Mouse (Mus musculus) lung, postnatal 10 days (tissue): ENCODE results near the gene Mas1.
A peak's percentile ranks its signal among the peaks of the same experiment; 100 is the strongest.

Experiments used
- DNase-seq: peaks from one replicate; pipeline ENCODE4 v3.0.0; 2021

Mas1 gene

DNA sequence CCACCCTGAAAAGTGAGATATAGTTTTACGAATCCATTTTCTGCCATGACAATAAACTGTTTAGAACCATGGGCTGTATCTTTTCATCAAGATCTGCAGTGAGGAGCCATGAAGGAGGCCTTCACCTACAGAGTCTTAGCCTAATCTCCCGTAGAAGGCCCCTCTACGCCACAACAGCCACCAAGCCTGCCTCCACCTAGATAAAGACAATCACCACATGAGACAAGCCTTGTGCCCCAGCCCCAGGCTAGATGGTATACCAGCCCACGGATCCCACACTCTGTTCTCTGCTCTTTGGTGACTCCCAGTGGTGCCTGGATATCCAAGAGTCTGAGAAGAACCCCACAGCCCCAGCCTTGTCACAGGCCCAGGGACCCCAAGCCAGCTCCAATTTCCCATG, 52.1 kb downstream of the Mas1 start:
- no peak for DNase-seq

DNA sequence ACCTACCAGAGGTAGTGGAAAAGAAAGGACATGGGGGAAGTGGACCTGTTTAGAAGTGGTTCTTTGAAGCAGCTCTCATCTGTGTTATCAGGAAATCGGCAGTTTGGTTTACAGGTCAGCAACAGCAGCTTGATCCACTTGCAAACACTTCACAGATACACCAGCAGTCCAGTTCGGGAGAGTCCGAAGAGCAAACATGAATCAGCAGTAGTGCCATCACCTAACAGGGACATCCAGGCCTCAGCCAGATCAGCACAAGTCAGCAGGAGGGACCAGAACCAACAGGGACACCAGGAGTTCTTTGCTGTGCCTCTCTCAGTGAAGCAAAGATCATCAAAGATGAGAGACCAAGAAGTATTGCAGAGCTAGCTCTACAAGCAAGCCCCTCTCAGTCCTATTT, 53.4 kb downstream of the Mas1 start:
- no peak for DNase-seq

- DNase-seq = no peak
Measured at GRCm38 (mm10) chr17:12810973-12811303, 57.0 kb downstream of the Mas1 start.

- peak; percentile 85 for DNase-seq
Measured at GRCm38 (mm10) chr17:12810103-12810972, 57.6 kb downstream of the Mas1 start.

GRCm38 (mm10) chr17:12808851-12809250, 59.1 kb downstream of the Mas1 start:
- no peak for DNase-seq

DNA sequence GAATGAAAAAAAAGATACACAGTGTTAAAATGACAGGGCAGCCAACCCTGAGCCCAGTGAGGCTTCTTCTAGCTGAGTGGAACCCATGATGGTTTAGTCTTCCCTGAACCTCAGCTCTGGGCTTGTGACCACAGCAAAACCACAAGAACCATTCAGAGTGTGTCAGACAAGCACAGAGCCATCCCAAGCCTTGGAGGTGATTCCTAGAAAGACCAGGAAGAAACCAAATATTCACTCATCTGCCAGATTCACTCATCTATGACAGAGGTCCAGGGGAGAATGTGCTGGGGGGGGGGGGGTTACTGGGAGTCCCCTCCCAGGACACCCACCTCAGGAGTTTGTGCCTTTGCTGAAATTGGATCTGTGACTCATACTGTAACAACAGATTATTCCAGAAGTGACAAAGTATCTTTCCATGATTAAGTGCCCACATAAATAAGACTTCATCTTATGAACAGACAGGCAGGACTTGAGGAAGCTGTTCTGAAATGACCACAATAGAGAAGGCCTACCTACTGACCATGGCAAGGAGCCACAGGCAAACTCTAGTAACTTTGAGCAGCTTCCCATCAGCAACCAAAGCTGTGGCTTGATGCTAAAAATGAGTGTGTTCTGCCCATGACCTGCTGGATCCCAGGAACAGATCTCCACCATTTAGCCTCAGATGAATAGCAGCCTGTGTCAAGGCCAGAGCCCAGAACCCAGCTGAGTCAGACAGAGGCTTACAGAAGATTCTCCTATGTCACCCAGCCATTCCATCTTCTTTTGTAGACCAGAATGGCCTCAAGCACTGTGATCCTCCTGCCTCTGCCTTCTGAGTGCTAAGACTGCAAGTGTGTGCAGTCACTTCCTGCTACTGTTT, 63.1 kb downstream of the Mas1 start:
- DNase-seq = no peak

DNA sequence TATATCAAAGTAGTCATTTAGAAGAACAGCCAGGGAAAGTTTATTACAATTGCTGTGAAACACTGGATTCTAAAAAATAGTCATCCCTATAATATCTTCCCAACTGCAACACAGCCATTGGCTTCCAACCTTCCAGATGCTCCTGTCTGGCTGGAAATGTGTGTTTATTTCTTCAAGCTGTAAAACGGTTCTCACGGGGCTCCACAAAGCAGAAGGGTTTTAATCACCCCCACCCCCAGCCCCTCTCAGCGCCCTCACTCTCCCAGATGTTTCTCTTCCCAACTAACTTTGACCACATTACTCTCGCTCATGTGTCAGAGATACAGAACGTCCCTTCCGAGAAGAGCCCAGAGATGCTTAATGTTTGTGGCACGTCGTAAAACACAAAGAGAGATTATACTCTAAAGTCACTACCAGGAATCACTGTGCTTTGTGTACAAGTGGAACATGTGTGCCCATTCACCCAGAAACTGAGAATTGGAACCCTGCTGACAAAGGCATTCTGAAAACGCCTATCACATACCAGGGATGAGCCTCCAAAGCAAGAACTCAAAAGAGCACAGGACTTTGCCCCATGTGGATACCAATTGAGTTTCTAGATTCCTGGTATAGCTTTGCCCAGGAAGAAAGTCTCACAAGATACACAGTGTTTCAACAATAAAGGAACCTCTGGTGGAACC, 65.9 kb downstream of the Mas1 start:
- DNase-seq = peak; percentile 52

DNA sequence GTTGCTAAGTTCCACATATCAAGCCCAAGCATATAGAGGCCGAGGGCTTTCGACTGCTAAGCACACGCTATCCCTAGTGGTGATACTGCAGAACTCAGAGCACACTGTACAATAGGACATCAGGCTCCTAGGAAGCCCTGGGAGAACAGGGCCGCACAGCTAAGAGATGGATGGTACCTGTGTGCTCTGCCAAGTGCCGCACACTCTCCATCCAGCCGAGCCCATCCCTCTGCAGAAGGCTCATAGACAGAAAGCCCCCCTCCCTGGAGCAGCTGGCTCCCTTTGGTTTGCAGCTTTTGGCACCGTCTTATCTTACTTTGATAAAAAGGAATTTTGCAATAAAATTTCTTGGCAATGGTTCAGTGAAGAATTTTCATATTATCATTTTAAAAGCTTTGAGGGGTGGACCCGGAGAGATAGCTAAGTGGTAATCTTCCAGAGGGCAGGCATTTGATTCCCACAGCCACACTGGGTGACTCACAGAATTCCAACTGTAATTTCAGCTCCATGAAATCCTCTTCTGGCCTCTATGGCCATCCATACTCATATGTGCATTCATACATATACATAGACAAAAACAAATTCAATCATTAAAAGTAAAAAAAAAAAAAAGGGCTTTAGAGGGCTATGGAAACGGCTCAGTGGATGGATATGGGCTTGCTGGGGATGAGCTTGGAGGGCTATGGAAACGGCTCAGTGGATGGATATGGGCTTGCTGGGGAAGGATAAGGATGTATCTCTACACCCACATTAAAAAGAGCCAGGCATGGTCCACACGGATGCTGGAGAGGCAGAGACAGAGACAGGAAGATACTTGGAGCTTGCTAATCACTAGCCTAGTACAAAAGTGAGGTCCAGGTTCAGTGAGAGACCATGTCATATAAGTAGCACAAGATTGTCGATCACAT, 68.3 kb downstream of the Mas1 start:
- DNase-seq = peak; percentile 38

DNA sequence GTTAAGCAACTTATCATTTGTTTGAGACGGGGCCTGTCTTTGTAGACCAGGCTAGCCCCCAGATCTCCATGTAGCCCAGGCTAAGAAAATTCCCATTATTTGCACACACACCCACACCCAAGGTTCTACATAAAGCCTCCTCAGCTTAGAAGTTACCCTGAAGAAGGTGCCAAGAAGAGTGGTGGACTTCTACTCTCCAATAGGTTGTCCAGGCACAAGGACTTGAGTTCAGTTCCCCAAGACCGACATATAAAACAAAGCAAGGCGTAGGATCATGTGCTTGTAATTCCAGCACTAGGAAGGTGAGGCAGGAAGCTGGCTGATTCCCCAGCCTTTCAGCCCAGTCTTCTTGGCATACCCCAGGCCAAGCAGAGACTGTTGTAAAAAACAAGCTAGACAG, 69.4 kb downstream of the Mas1 start:
- DNase-seq = no peak

- no peak for DNase-seq
Measured at GRCm38 (mm10) chr17:12797427-12798029, 70.4 kb downstream of the Mas1 start.

DNA sequence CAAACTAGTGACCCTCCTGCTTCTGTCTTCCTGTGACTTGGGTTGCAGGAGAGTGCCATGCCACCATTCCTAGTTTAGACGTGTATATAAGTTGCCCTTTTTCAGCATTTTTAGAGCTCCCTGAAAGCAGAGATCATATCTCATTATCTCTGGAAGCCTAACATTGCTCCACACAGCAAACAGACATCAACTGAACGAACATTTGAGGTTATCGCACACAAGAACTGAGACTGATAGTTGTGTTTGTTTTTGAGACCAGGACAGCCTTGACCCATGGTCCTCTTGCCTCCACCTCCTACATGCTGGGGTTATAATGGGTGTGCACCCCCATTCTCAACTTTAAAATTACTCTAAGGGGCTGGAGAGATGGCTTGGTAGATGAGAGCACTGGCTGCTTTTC, 71.3 kb downstream of the Mas1 start:
- DNase-seq = no peak

GRCm38 (mm10) chr17:12793660-12794406, 74.1 kb downstream of the Mas1 start:
- peak; percentile 83 for DNase-seq

GRCm38 (mm10) chr17:12792422-12793206, 75.3 kb downstream of the Mas1 start:
- DNase-seq = peak; percentile 89

DNA sequence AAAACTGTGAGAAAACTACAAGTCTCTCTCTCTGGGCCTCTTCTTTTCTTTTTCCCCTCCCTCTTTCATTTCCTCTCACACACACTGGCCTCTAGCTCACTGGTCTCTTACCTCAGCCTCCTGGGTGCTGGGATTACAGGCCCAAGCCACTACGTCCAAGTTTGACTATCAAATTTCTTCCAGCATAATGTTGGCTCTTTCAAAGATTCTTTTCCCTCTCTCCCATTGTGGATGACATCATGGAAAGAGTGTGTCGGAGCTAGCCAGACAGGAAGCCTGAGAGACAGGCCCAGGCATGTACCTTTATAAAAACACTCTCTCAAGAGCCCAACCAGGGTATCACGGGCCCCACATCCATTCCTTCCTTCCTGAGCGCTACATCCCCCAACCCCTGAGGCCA, 76.5 kb downstream of the Mas1 start:
- DNase-seq = peak; percentile 58

- DNase-seq = no peak
Measured at GRCm38 (mm10) chr17:12791079-12791406, 76.9 kb downstream of the Mas1 start.
